Mouse (Mus musculus) kidney, postnatal 0 days (tissue): Measurements from ENCODE around the gene Zfp956. TPM values are rescaled to one million over a fixed set of nuclear protein-coding genes. Genes with fewer than 3 reads are reported as not detected.

Experiments used
- ATAC-seq: fragments of 200-750 bp; cut with Nextera tagmentation; replicated peaks from 2 replicates; pipeline ENCODE4 v1.8.0; 2017; ENCODE audit warnings: low read depth, moderate number of reproducible peaks, moderate TSS enrichment, moderate library complexity; ENCODE audit not compliant: low FRiP score
- DNase-seq: peaks from one replicate; pipeline ENCODE4 v3.0.0-alpha.2; 2016; ENCODE audit warnings: low spot score
- H3K27ac ChIP-seq: fragments of 300-500 bp; sonication (generic); 2 replicates; pipeline ENCODE4 v1.5.1; 2014; ENCODE audit warnings: mild to moderate bottlenecking
- H3K27me3 ChIP-seq: fragments of 300-500 bp; sonication (generic); 2 replicates; pipeline ENCODE4 v1.6.1; 2014; ENCODE audit warnings: low read length, mixed read lengths; ENCODE audit not compliant: insufficient read depth
- H3K36me3 ChIP-seq: fragments of 300-500 bp; sonication (generic); 2 replicates; pipeline ENCODE4 v1.6.1; 2014; ENCODE audit warnings: low read length, mixed read lengths; ENCODE audit not compliant: insufficient read depth
- H3K4me1 ChIP-seq: fragments of 300-500 bp; sonication (generic); replicated peaks from 2 replicates; pipeline ENCODE4 v1.6.1; 2014; ENCODE audit warnings: antibody characterized with exemption, low read length, mixed read lengths; ENCODE audit not compliant: insufficient read depth
- H3K4me2 ChIP-seq: fragments of 300-500 bp; sonication (generic); 2 replicates; pipeline ENCODE4 v1.6.1; 2014; ENCODE audit warnings: mild to moderate bottlenecking, low read length, moderate library complexity, mixed read lengths
- H3K4me3 ChIP-seq: fragments of 300-500 bp; sonication (generic); replicated peaks from 2 replicates; pipeline ENCODE4 v1.5.1; 2014; ENCODE audit warnings: low read depth, low read length
- H3K9ac ChIP-seq: fragments of 300-500 bp; sonication (generic); 2 replicates; pipeline ENCODE4 v1.6.1; 2014; ENCODE audit warnings: low read depth, low read length
- H3K9me3 ChIP-seq: fragments of 300-500 bp; sonication (generic); replicated peaks from 2 replicates; pipeline ENCODE4 v1.6.1; 2016; ENCODE audit warnings: low read length, inconsistent platforms, mixed read lengths
- CTCF ChIP-seq: IDR thresholded peaks from 2 replicates; pipeline ENCODE4 v1.5.1; 2016; ENCODE audit warnings: antibody characterized with exemption, low read depth, mild to moderate bottlenecking, moderate library complexity
- WGBS: fragments of 180-500 bp; shearing (Covaris S2); extraction: QIAGEN DNeasy Blood & Tissue Kit; methylation state at CpG from one replicate; pipeline ENCODE4 v1.1.7; 2014; 5-methylcytosine and 5-hydroxymethylcytosine counted together
- polyA plus RNA-seq: library from polyadenylated mRNA; unstranded; fragments of >200 nt; fragmentation: Nextera tagmentation; extraction: Ambion mirVana; gene quantifications from 2 replicates; pipeline ENCODE4 v1.2.1, GENCODE M21; 2015

The Zfp956 gene
- polyA plus RNA-seq, 1 experiment from 2014 or later = 6.9 TPM

DNA sequence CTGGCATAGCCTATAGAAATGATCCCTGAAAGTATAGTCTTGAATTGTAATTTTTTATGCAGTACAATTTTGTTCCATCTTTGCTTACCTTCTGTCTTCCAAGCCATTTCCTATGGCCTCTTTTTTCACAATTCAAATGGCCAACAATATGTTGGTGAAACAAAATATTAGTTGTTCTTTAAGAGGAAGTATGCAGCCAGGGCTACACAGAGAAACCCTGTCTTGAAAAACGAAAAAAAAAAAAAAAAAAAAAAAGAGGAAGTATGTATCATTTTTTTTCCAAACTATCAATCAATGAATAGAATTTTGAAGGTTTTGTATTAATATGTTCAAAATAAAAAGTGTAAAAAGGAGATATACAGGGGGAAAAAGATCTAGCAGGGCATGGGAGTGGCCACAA is 41.5 kb upstream of the Zfp956 start:
- no peaks in the 10 kb centered on the region for H3K4me1 ChIP-seq
- no peak for TF ChIP-seq CTCF
- H3K27me3 ChIP-seq = no peaks in the 10 kb centered on the region
- H3K9ac ChIP-seq = no peak overlapping the region
- H3K36me3 ChIP-seq = 0 out of 2 replicates have a peak, but pooled peaks cover 3% of the 10 kb centered on the region
- no peak overlapping the region for H3K27ac ChIP-seq
- no peak overlapping the region for H3K4me2 ChIP-seq
- H3K9me3 ChIP-seq = no peaks in the 10 kb centered on the region
- no peak for DNase-seq
- 54% methylated on average over 1 of the region's 1 CpGs for WGBS
- no peak for ATAC-seq
- no peak overlapping the region for H3K4me3 ChIP-seq

- no peak for TF ChIP-seq CTCF
- Histone ChIP-seq H3K4me2 (no peak overlapping the region), H3K36me3 (no peaks in the 10 kb centered on the region), H3K4me3 (no peak overlapping the region), H3K9ac (no peak overlapping the region), H3K27me3 (no peaks in the 10 kb centered on the region), H3K4me1 (no peaks in the 10 kb centered on the region), H3K27ac (no peak overlapping the region), H3K9me3 (no peaks in the 10 kb centered on the region)
- no peak; the same call in 1 of the 2 replicates for ATAC-seq
- DNase-seq = no peak
- 51% methylated on average over 3 of the region's 3 CpGs for WGBS
Observed at GRCm38 (mm10) chr6:47912991-47913390, 40.2 kb upstream of the Zfp956 start.

DNA sequence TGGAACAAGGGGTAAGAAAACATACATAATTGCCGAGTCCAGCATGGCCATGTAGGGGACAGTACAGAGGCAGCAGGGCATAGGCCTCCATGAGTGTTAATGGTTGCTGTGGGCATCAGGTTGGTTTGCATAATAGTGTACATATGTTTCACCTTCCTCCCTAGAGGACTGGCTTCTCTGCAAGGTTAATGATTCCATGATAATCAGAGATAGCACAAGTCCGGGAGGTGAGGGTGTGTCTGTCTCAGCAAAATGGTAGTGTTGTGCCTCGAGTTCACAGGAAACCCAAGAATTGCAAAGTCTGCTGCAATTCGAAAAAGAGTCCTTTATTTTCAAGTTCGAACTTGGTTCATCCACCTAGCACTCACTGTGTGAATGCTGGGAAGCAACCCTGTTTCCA is 36.1 kb upstream of the Zfp956 start:
- 66% methylated on average over 5 of the region's 5 CpGs for WGBS
- no peak for TF ChIP-seq CTCF
- Histone ChIP-seq H3K36me3 (no peaks in the 10 kb centered on the region), H3K9me3 (no peaks in the 10 kb centered on the region), H3K4me1 (peaks cover 7% of the 10 kb centered on the region), H3K27me3 (no peaks in the 10 kb centered on the region), H3K9ac (no peak overlapping the region), H3K4me2 (no peak overlapping the region), H3K27ac (no peak overlapping the region), H3K4me3 (no peak overlapping the region)
- no peak for ATAC-seq
- no peak for DNase-seq

DNA sequence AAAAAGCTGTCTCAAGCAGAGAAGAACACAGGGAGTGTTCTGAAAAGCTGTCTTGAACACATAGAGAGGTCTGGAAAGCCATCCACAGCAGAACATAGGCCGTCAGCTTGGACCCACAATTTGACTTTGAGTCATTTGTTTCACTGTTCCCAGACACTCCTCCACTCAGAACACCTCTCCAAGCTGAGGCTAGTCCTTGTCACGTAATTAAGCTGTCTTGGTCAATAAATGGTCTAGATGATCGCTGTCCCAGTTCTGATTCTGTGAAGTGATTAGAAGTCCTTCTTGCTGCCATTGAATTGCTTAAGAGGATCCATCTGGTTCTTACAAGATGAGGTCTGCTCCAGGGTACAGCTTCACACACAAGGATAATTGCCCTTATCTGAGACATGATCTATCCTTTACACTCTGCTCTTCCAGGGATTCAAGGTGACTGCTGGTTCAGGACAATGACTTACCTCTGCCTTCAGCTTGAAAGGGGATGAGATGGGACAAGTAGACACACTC is 34.4 kb upstream of the Zfp956 start:
- Histone ChIP-seq H3K4me1 (peaks cover 7% of the 10 kb centered on the region), H3K4me2 (no peak overlapping the region), H3K27me3 (no peaks in the 10 kb centered on the region), H3K4me3 (no peak overlapping the region), H3K9ac (no peak overlapping the region), H3K36me3 (no peaks in the 10 kb centered on the region), H3K9me3 (no peaks in the 10 kb centered on the region), H3K27ac (no peak overlapping the region)
- no peak for TF ChIP-seq CTCF
- ATAC-seq (no peak), DNase-seq (no peak)
- WGBS = 69% methylated on average over 3 of the region's 3 CpGs

DNA sequence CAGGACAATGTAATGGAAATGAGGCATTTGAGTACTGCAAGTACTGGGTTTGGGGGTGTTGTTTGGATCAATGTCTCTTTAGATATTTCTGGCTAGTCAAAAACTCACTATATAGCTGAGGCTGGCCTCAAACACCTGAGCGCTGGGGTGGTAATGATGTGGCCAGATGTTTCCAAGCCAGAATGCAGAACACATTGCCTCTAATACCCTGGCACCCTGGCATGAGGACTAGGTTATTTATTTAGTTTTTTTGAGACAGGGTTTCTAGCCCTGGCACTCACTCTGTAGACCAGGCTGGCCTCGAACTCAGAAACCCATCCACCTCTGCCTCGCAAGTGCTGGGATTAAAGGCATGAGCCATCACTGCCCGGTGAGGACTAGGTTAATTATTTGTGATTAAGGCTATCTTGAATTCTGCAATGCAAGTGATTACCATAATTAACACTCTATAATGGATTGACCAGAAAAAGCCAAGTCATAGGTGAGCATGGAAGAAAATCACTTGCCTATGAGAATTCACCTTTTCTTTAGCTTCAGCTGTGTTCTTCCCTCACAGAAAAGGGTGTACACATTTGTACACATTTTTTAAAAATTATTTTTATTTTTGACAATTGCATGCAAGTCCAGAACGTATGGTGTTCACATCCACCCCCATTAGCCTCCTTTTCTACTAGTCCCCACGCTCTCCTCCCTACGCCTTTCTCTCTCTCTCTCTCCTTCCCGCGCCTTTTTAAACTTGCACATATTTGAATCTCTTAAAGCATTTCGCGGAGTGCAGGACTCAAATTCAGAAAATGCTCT is 33.3 kb upstream of the Zfp956 start:
- Histone ChIP-seq H3K27ac (peak overlapping the region; percentile 98; the same call in 1 of the 2 replicates), H3K27me3 (no peaks in the 10 kb centered on the region), H3K4me1 (peaks cover 7% of the 10 kb centered on the region), H3K36me3 (no peaks in the 10 kb centered on the region), H3K4me3 (peak overlapping the region; percentile 79), H3K9me3 (no peaks in the 10 kb centered on the region), H3K4me2 (peak overlapping the region; percentile 78), H3K9ac (no peak overlapping the region)
- no peak for TF ChIP-seq CTCF
- ATAC-seq (peak; percentile 30), DNase-seq (no peak)
- 28% methylated on average over 11 of the region's 11 CpGs for WGBS

GRCm38 (mm10) chr6:47920447-47921340 is 32.5 kb upstream of the Zfp956 start, which contains the start of gene Zfp212:
Zfp212 (plus strand) TSS chr6:47920476.
- Histone ChIP-seq H3K4me3 (peak within 1 kb of the TSS; percentile 79), H3K9me3 (no peaks in the 10 kb centered on the region), H3K27ac (peak within 1 kb of the TSS; percentile 98), H3K4me1 (peaks cover 7% of the 10 kb centered on the region), H3K27me3 (no peaks in the 10 kb centered on the region), H3K4me2 (peak within 1 kb of the TSS; percentile 78), H3K36me3 (no peaks in the 10 kb centered on the region), H3K9ac (peak within 1 kb of the TSS; percentile 86)
- peak; percentile 70 for TF ChIP-seq CTCF
- peak; percentile 96 for DNase-seq
- ATAC-seq = peak; percentile 92
- under 1% methylated on average over 67 of the region's 67 CpGs for WGBS
